Mouse (Mus musculus): ENCODE measurements around the gene Comtd1.

- TF ChIP-seq GATA1 (IDR thresholded peaks at IDR 0.05; ENCODE audit: low read length) (no peak), TAL1 (IDR thresholded peaks at IDR 0.05; ENCODE audit: low read length) (no peak)
These were observed 16.9 kb downstream of the Comtd1 start for GRCm38 (mm10) chr14:21831830-21832403.
